Mouse (Mus musculus) liver, postnatal 0 days (tissue): ENCODE data around the gene Slc12a3. TPM values are rescaled to one million over a fixed set of nuclear protein-coding genes. Genes with fewer than 3 reads are reported as not detected.

ENCODE experiments used
- ATAC-seq: fragments of 200-750 bp; cut with Nextera tagmentation; 2 replicates; pipeline ENCODE4 v1.8.0; 2017; ENCODE audit warnings: mild to moderate bottlenecking, moderate library complexity
- DNase-seq: peaks from one replicate; pipeline ENCODE4 v3.0.0-alpha.2; 2016
- H3K27ac ChIP-seq: fragments of 300-500 bp; sonication (generic); 2 replicates; pipeline ENCODE4 v1.5.1; 2014; ENCODE audit warnings: antibody characterized with exemption, moderate library complexity, mild to moderate bottlenecking, low read depth
- H3K27me3 ChIP-seq: fragments of 300-500 bp; sonication (generic); 2 replicates; pipeline ENCODE4 v1.6.1; 2014; ENCODE audit warnings: low read length, control low read depth, mixed read lengths; ENCODE audit not compliant: insufficient read depth
- H3K36me3 ChIP-seq: fragments of 300-500 bp; sonication (generic); replicated peaks from 2 replicates; pipeline ENCODE4 v1.6.1; 2014; ENCODE audit warnings: mild to moderate bottlenecking, control low read depth, low read length, moderate library complexity, mixed read lengths; ENCODE audit not compliant: insufficient read depth
- H3K4me1 ChIP-seq: fragments of 300-500 bp; sonication (generic); 2 replicates; pipeline ENCODE4 v1.6.1; 2014; ENCODE audit warnings: antibody characterized with exemption, mild to moderate bottlenecking, control low read depth; ENCODE audit not compliant: insufficient read depth
- H3K4me2 ChIP-seq: fragments of 300-500 bp; sonication (generic); 2 replicates; pipeline ENCODE4 v1.6.1; 2014; ENCODE audit warnings: low read depth, mild to moderate bottlenecking, low read length, moderate library complexity, mixed read lengths
- H3K4me3 ChIP-seq: fragments of 300-500 bp; sonication (generic); 2 replicates; pipeline ENCODE4 v1.5.1; 2014; ENCODE audit warnings: low read depth, low read length
- H3K9ac ChIP-seq: fragments of 300-500 bp; sonication (generic); replicated peaks from 2 replicates; pipeline ENCODE4 v1.6.1; 2014; ENCODE audit warnings: mild to moderate bottlenecking, moderate library complexity
- H3K9me3 ChIP-seq: fragments of 300-500 bp; sonication (generic); 2 replicates; pipeline ENCODE4 v1.6.1; 2016; ENCODE audit warnings: mild to moderate bottlenecking, control low read depth, low read length, mixed read lengths
- CTCF ChIP-seq: sonication (generic); IDR thresholded peaks from 2 replicates; pipeline ENCODE4 v1.5.1; 2016; ENCODE audit warnings: antibody characterized with exemption, low read depth
- EP300 ChIP-seq: IDR thresholded peaks from 2 replicates; pipeline ENCODE4 v1.6.1; 2016; ENCODE audit warnings: antibody characterized with exemption, low read depth, mild to moderate bottlenecking
- whole genome bisulfite sequencing: fragments of 180-500 bp; shearing (Covaris S2); extraction: QIAGEN DNeasy Blood & Tissue Kit; methylation state at CpG from one replicate; pipeline ENCODE4 v1.1.7; 2014; ENCODE audit not compliant: insufficient replicate concordance; 5-methylcytosine and 5-hydroxymethylcytosine counted together
- polyA plus RNA-seq: library from polyadenylated mRNA; unstranded; fragments of >200 nt; fragmentation: Nextera tagmentation; extraction: Ambion mirVana; gene quantifications from 2 replicates; pipeline ENCODE4 v1.2.1, GENCODE M21; 2015

The Slc12a3 gene
- polyA plus RNA-seq, 1 experiment from 2014 or later, result 1.4 TPM

GRCm38 (mm10) chr8:94384166-94384565, 55.2 kb downstream of the Slc12a3 start:
- Histone ChIP-seq H3K4me3 (no peak overlapping the region), H3K27me3 (no peaks in the 10 kb centered on the region), H3K9ac (no peak overlapping the region), H3K27ac (0 out of 2 replicates have a peak overlapping the region, but pooled peaks have one; percentile 23), H3K4me2 (0 out of 2 replicates have a peak overlapping the region, but pooled peaks have one; percentile 26), H3K4me1 (peaks cover 25% of the 10 kb centered on the region), H3K9me3 (no peaks in the 10 kb centered on the region), H3K36me3 (peaks cover under 1% of the 10 kb centered on the region; the same call in 1 of the 2 replicates)
- no peak for DNase-seq
- no peak for ATAC-seq
- 57% methylated on average over 7 of the region's 7 CpGs for WGBS
- TF ChIP-seq EP300, result no peak
- TF ChIP-seq CTCF, result no peak

- Histone ChIP-seq H3K4me1 (peaks cover 29% of the 10 kb centered on the region), H3K4me2 (peak overlapping the region; percentile 86), H3K9ac (peak overlapping the region; percentile 98), H3K4me3 (peak overlapping the region; percentile 91), H3K27ac (peak overlapping the region; percentile 99), H3K9me3 (no peaks in the 10 kb centered on the region), H3K36me3 (peaks cover 16% of the 10 kb centered on the region), H3K27me3 (no peaks in the 10 kb centered on the region)
- peak; percentile 4 for ATAC-seq
- WGBS, result 24% methylated on average over 20 of the region's 20 CpGs
- no peak for DNase-seq
- TF ChIP-seq EP300, result no peak
- no peak for TF ChIP-seq CTCF
Measured at GRCm38 (mm10) chr8:94385506-94386213, 56.7 kb downstream of the Slc12a3 start.

GRCm38 (mm10) chr8:94386214-94387026, 57.4 kb downstream of the Slc12a3 start, which contains the start of gene Herpud1:
Gene Herpud1 (plus strand): TSS chr8:94386438.
- WGBS, result under 1% methylated on average over 65 of the region's 65 CpGs
- no peak for TF ChIP-seq CTCF
- peak; percentile 82 for TF ChIP-seq EP300
- Histone ChIP-seq H3K9ac (peak within 1 kb of the TSS; percentile 98), H3K36me3 (peaks cover 23% of the 10 kb centered on the region), H3K27me3 (no peaks in the 10 kb centered on the region), H3K27ac (peak within 1 kb of the TSS; percentile 99), H3K4me3 (peak within 1 kb of the TSS; percentile 91), H3K4me2 (peak within 1 kb of the TSS; percentile 86), H3K9me3 (no peaks in the 10 kb centered on the region), H3K4me1 (peaks cover 28% of the 10 kb centered on the region)
- ATAC-seq, result peak; percentile 90
- peak; percentile 97 for DNase-seq

DNA sequence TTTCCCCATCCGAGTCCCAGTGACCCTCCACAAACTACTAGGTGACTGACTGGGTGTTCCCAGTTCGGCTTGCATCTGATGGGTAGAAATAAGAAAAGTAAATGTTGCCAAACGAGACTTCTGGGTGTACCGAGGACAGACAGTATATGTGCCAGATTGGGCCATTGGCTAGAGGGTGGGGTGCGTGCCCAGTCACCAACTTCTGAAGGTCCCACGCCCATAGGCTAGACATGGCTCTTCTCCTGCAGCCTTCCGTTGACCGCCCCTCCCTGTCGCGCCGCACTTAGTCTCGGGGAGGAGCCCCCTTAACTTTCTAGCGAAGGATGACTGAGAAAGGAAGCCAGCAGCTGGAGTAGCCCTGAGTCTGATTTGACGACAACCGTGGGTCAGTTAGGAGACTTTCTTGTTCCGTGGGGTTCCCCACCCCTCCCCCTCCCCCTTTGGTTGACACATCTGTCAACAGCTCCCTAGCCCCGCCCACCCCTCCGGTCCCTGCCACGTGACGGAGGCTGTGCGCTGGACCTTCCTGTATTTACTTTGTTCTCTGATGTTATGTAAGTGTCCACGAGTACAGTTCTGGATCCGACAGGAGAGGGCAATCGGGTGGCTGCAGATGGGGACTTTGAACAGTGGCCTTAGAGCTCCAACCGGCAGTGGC, 58.2 kb downstream of the Slc12a3 start:
- H3K36me3 ChIP-seq, result peaks cover 30% of the 10 kb centered on the region
- peaks cover 26% of the 10 kb centered on the region for H3K4me1 ChIP-seq
- TF ChIP-seq EP300 (peak; percentile 54; the same call in 1 of the 2 replicates), CTCF (no peak)
- peak overlapping the region; percentile 98 for H3K9ac ChIP-seq
- DNase-seq (peak; percentile 94), ATAC-seq (peak; percentile 69)
- peak overlapping the region; percentile 99 for H3K27ac ChIP-seq
- H3K27me3 ChIP-seq, result no peaks in the 10 kb centered on the region
- 0% methylated on average over 25 of the region's 25 CpGs for WGBS
- peak overlapping the region; percentile 91 for H3K4me3 ChIP-seq
- no peaks in the 10 kb centered on the region for H3K9me3 ChIP-seq
- peak overlapping the region; percentile 86 for H3K4me2 ChIP-seq

- no peak for DNase-seq
- Histone ChIP-seq H3K4me2 (peak overlapping the region; percentile 86), H3K27ac (peak overlapping the region; percentile 99), H3K4me3 (peak overlapping the region; percentile 91), H3K27me3 (no peaks in the 10 kb centered on the region), H3K4me1 (peaks cover 26% of the 10 kb centered on the region), H3K36me3 (peaks cover 37% of the 10 kb centered on the region), H3K9ac (peak overlapping the region; percentile 98), H3K9me3 (no peaks in the 10 kb centered on the region)
- peak; percentile 4; the same call in 1 of the 2 replicates for TF ChIP-seq EP300
- TF ChIP-seq CTCF, result no peak
- 27% methylated on average over 6 of the region's 6 CpGs for WGBS
- no peak for ATAC-seq
Measured at GRCm38 (mm10) chr8:94387785-94388184, 58.8 kb downstream of the Slc12a3 start.
